Mouse (Mus musculus) heart, embryonic 16.5 days (tissue): ENCODE measurements at regions not wholly inside any gene's neighbourhood (a gene's known extent, or its start where the extent isn't known, plus 50 kb on each side); places are given as distances from the start of the nearest gene placed in this dataset.
A peak's percentile ranks its signal among the peaks of the same experiment; 100 is the strongest.

Experiments used
- ATAC-seq: fragments of 200-750 bp; cut with Nextera tagmentation; replicated peaks from 2 replicates; pipeline ENCODE4 v1.8.0; 2017; ENCODE audit warnings: moderate number of reproducible peaks; ENCODE audit not compliant: insufficient read depth, low FRiP score; ENCODE audit errors: extremely low read depth
- H3K27ac ChIP-seq: fragments of 300-500 bp; sonication (generic); 2 replicates; pipeline ENCODE4 v1.5.1; 2014; ENCODE audit warnings: mild to moderate bottlenecking, low read length, control low read depth, moderate library complexity
- H3K27me3 ChIP-seq: fragments of 300-500 bp; sonication (generic); 2 replicates; pipeline ENCODE4 v1.6.1; 2014; ENCODE audit warnings: low read length, mixed read lengths; ENCODE audit not compliant: control insufficient read depth, insufficient read depth
- H3K36me3 ChIP-seq: fragments of 300-500 bp; sonication (generic); 2 replicates; pipeline ENCODE4 v1.6.1; 2014; ENCODE audit not compliant: control insufficient read depth, insufficient read depth
- H3K4me1 ChIP-seq: fragments of 300-500 bp; sonication (generic); 2 replicates; pipeline ENCODE4 v1.6.1; 2014; ENCODE audit warnings: low read length, mixed read lengths; ENCODE audit not compliant: control insufficient read depth, insufficient read depth
- H3K4me2 ChIP-seq: fragments of 300-500 bp; sonication (generic); 2 replicates; pipeline ENCODE4 v1.6.1; 2014; ENCODE audit warnings: low read depth, mild to moderate bottlenecking, control low read depth, low read length
- H3K4me3 ChIP-seq: fragments of 300-500 bp; sonication (generic); 2 replicates; pipeline ENCODE4 v1.5.1; 2014; ENCODE audit warnings: mild to moderate bottlenecking, control low read depth, low read length
- H3K9ac ChIP-seq: fragments of 300-500 bp; sonication (generic); 2 replicates; pipeline ENCODE4 v1.6.1; 2014; ENCODE audit warnings: low read length, control low read depth
- H3K9me3 ChIP-seq: fragments of 300-500 bp; sonication (generic); replicated peaks from 2 replicates; pipeline ENCODE4 v1.6.1; 2016; ENCODE audit warnings: low read length; ENCODE audit not compliant: control insufficient read depth
- WGBS: fragments of 180-500 bp; shearing (Covaris S2); extraction: QIAGEN DNeasy Blood & Tissue Kit; methylation state at CpG from one replicate; pipeline ENCODE4 v1.1.7; 2014; 5-methylcytosine and 5-hydroxymethylcytosine counted together

DNA sequence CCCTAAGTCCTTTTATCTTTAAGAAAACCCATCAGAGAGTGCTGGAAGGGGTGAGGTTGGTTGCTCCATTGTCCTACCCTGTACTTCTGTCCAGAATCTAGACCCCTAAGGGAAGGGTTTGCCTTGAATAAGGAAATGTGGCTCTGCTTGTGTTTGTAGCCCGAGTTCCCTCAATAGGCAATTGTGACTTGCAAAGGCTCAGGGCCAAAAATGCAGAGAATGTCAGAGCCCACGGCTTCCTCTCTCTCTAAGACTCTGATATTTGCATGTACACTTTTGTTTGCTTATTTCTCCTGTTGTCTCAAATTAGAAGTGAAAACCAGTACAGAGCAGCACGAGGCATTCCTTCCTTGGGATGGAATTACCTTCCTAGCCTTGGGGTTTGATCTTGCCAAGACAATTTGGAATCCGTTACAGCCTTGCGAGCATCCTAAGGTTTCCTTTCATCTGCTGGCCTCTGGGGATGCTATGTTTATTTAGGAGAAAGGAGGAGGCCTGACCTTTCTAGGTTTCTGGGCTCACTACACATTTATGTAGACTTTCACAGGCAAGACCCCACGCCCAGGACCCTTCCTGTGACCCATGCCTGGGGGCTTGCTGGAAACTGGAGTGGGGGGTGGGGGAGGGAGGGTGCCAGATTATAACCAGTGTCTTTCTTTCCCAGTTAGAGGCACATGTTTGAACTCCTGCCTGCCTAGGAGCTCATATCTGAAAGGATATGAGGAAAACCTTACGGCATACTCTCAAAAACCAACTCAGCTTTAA lies 181.8 kb downstream of the Trim29 start:
- 25% methylated on average over 7 of the region's 7 CpGs for WGBS
- Histone ChIP-seq H3K27me3 (no peaks in the 10 kb centered on the region), H3K9ac (no peak overlapping the region), H3K4me1 (no peaks in the 10 kb centered on the region), H3K9me3 (no peaks in the 10 kb centered on the region), H3K36me3 (no peaks in the 10 kb centered on the region), H3K4me2 (no peak overlapping the region), H3K4me3 (no peak overlapping the region), H3K27ac (0 out of 2 replicates have a peak overlapping the region, but pooled peaks have one; percentile 30)
- no peak for ATAC-seq

- no peak for ATAC-seq
- WGBS, result 75% methylated on average over 14 of the region's 14 CpGs
- H3K9me3 ChIP-seq, result no peaks in the 10 kb centered on the region
Observed at GRCm38 (mm10) chr9:43498596-43498995, 187.9 kb downstream of the Trim29 start.

GRCm38 (mm10) chr9:43504270-43504932 lies 193.8 kb downstream of the Trim29 start:
- H3K9me3 ChIP-seq, result no peaks in the 10 kb centered on the region
- peaks cover 3% of the 10 kb centered on the region; the same call in 1 of the 2 replicates for H3K4me1 ChIP-seq
- ATAC-seq, result peak; percentile 70
- no peak overlapping the region for H3K9ac ChIP-seq
- 28% methylated on average over 14 of the region's 14 CpGs for WGBS
- H3K27ac ChIP-seq, result peak overlapping the region; percentile 74
- no peaks in the 10 kb centered on the region for H3K36me3 ChIP-seq
- no peak overlapping the region for H3K4me3 ChIP-seq
- H3K27me3 ChIP-seq, result no peaks in the 10 kb centered on the region
- peak overlapping the region; percentile 42; the same call in 1 of the 2 replicates for H3K4me2 ChIP-seq

More at GRCm38 (mm10) chr9:43498596-43498995, 187.9 kb downstream of the Trim29 start:
- H3K4me1 ChIP-seq, result no peaks in the 10 kb centered on the region
- H3K4me2 ChIP-seq, result no peak overlapping the region
- no peaks in the 10 kb centered on the region for H3K36me3 ChIP-seq
- H3K27me3 ChIP-seq, result no peaks in the 10 kb centered on the region
- H3K27ac ChIP-seq, result no peak overlapping the region
- no peak overlapping the region for H3K9ac ChIP-seq
- no peak overlapping the region for H3K4me3 ChIP-seq

GRCm38 (mm10) chr9:43505856-43506255 lies 195.2 kb downstream of the Trim29 start:
- H3K9ac ChIP-seq, result no peak overlapping the region
- H3K36me3 ChIP-seq, result no peaks in the 10 kb centered on the region
- H3K4me2 ChIP-seq, result no peak overlapping the region
- whole genome bisulfite sequencing, result 38% methylated on average over 4 of the region's 4 CpGs
- H3K9me3 ChIP-seq, result no peaks in the 10 kb centered on the region
- H3K4me3 ChIP-seq, result no peak overlapping the region
- no peak overlapping the region for H3K27ac ChIP-seq
- peaks cover 3% of the 10 kb centered on the region; the same call in 1 of the 2 replicates for H3K4me1 ChIP-seq
- H3K27me3 ChIP-seq, result no peaks in the 10 kb centered on the region
- no peak for ATAC-seq

DNA sequence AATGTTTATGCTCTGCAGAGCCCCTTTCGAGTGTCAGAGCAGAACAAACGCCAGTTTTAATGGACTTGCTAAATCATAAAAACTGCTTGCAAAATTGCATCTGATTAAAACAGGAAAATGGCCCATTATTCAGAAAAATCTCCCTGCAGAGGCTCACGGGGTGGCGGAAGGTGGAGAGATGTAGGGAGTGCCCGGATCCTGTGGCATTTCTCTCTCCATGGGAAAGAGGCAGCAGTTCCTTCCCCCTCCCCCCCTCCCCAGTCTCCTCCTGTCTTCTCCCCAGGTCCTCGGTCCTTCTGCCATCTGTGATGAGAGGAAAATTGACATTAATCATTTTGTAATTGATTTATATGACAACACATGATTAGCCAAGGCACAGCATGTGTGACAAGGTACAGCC lies 195.6 kb downstream of the Trim29 start:
- no peak for ATAC-seq
- H3K4me1 ChIP-seq, result peaks cover 3% of the 10 kb centered on the region; the same call in 1 of the 2 replicates
- H3K4me2 ChIP-seq, result no peak overlapping the region
- no peaks in the 10 kb centered on the region for H3K36me3 ChIP-seq
- H3K9me3 ChIP-seq, result no peaks in the 10 kb centered on the region
- no peak overlapping the region for H3K27ac ChIP-seq
- WGBS, result 58% methylated on average over 6 of the region's 6 CpGs
- no peak overlapping the region for H3K4me3 ChIP-seq
- no peak overlapping the region for H3K9ac ChIP-seq
- no peaks in the 10 kb centered on the region for H3K27me3 ChIP-seq

GRCm38 (mm10) chr9:43512806-43513205 lies 202.2 kb downstream of the Trim29 start:
- no peak for ATAC-seq
- Histone ChIP-seq H3K4me3 (no peak overlapping the region), H3K9me3 (0 out of 2 replicates have a peak, but pooled peaks cover 3% of the 10 kb centered on the region), H3K36me3 (no peaks in the 10 kb centered on the region), H3K27me3 (no peaks in the 10 kb centered on the region), H3K4me1 (no peaks in the 10 kb centered on the region), H3K27ac (no peak overlapping the region), H3K9ac (no peak overlapping the region), H3K4me2 (no peak overlapping the region)
- WGBS, result 66% methylated on average over 6 of the region's 6 CpGs

DNA sequence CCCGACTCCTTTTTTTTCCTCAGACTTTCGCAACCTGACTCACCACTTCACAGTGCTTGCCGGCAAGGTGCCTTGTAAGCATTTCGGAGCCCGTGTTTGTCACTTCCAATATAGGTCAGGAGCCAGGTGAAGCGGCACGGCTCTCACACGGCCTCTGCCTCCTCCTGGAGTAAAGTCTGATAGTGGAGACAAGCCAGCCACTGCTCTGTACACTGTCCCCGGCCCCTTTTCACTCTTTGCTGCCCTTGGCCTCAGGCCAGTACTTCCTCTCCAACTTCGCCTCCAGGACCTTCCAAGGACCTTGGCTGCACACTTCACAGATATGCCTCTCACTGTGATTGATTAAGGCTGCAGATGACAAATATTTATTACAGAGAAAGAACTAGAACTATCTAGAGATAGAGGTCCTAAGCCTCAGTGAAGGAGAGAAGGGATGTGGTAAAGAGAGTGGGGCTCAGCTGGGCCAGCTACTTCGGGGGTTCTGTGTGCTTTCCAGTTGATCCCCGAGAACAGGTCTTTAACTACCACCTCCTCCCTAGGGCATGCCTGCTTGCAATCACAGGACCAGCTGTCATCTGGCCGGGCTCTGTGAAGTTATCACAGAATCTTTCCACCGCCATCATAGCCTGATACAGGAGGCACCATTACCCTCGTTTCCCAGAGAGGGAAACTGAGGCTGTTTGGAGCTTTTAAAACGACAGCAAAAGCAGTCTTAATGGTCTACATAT lies 204.2 kb downstream of the Trim29 start:
- no peaks in the 10 kb centered on the region for H3K27me3 ChIP-seq
- no peak for ATAC-seq
- no peak overlapping the region for H3K9ac ChIP-seq
- H3K36me3 ChIP-seq, result no peaks in the 10 kb centered on the region
- H3K4me3 ChIP-seq, result no peak overlapping the region
- H3K4me1 ChIP-seq, result no peaks in the 10 kb centered on the region
- no peak overlapping the region for H3K4me2 ChIP-seq
- 52% methylated on average over 16 of the region's 16 CpGs for WGBS
- no peak overlapping the region for H3K27ac ChIP-seq
- 0 out of 2 replicates have a peak, but pooled peaks cover 3% of the 10 kb centered on the region for H3K9me3 ChIP-seq

- Histone ChIP-seq H3K27me3 (no peaks in the 10 kb centered on the region), H3K9ac (no peak overlapping the region), H3K4me3 (no peak overlapping the region), H3K36me3 (no peaks in the 10 kb centered on the region), H3K4me1 (no peaks in the 10 kb centered on the region), H3K9me3 (0 out of 2 replicates have a peak, but pooled peaks cover 3% of the 10 kb centered on the region), H3K27ac (no peak overlapping the region), H3K4me2 (no peak overlapping the region)
- ATAC-seq, result no peak
- 91% methylated on average over 3 of the region's 3 CpGs for WGBS
Observed at GRCm38 (mm10) chr9:43520931-43521330, 210.3 kb downstream of the Trim29 start.
